Mouse (Mus musculus) hindbrain, embryonic 11.5 days (tissue): ENCODE measurements at regions not wholly inside any gene's neighbourhood (a gene's known extent, or its start where the extent isn't known, plus 50 kb on each side); places are given as distances from the start of the nearest gene placed in this dataset.

ENCODE experiments used
- ATAC-seq: fragments of 200-750 bp; cut with Nextera tagmentation; 2 replicates; pipeline ENCODE4 v1.8.0; 2017; ENCODE audit warnings: mild to moderate bottlenecking, moderate TSS enrichment, moderate library complexity; ENCODE audit not compliant: low FRiP score
- DNase-seq: peaks from one replicate; pipeline ENCODE4 v3.0.0-alpha.2; 2015; ENCODE audit warnings: low spot score
- H3K27ac ChIP-seq: fragments of 300-500 bp; sonication (generic); 2 replicates; pipeline ENCODE4 v1.5.1; 2014; ENCODE audit warnings: mild to moderate bottlenecking, low read depth, low read length
- H3K27me3 ChIP-seq: fragments of 300-500 bp; sonication (generic); 2 replicates; pipeline ENCODE4 v1.6.1; 2014; ENCODE audit warnings: mild to moderate bottlenecking, low read length, moderate library complexity, mixed read lengths; ENCODE audit not compliant: control insufficient read depth, insufficient read depth
- H3K36me3 ChIP-seq: fragments of 300-500 bp; sonication (generic); 2 replicates; pipeline ENCODE4 v1.6.1; 2014; ENCODE audit warnings: mild to moderate bottlenecking, low read length, moderate library complexity, mixed read lengths; ENCODE audit not compliant: control insufficient read depth, insufficient read depth
- H3K4me1 ChIP-seq: fragments of 300-500 bp; sonication (generic); replicated peaks from 2 replicates; pipeline ENCODE4 v1.6.1; 2014; ENCODE audit warnings: low read length, mixed read lengths; ENCODE audit not compliant: control insufficient read depth, insufficient read depth
- H3K4me2 ChIP-seq: fragments of 300-500 bp; sonication (generic); replicated peaks from 2 replicates; pipeline ENCODE4 v1.6.1; 2014; ENCODE audit warnings: mild to moderate bottlenecking, low read depth, low read length
- H3K4me3 ChIP-seq: fragments of 300-500 bp; sonication (generic); 2 replicates; pipeline ENCODE4 v1.5.1; 2014; ENCODE audit warnings: low read depth, low read length
- H3K9ac ChIP-seq: fragments of 300-500 bp; sonication (generic); 2 replicates; pipeline ENCODE4 v1.6.1; 2014; ENCODE audit warnings: low read depth, low read length
- H3K9me3 ChIP-seq: fragments of 300-500 bp; sonication (generic); 2 replicates; pipeline ENCODE4 v1.6.1; 2016; ENCODE audit warnings: low read length; ENCODE audit not compliant: control insufficient read depth
- whole genome bisulfite sequencing: fragments of 180-500 bp; shearing (Covaris S2); extraction: QIAGEN DNeasy Blood & Tissue Kit; methylation state at CpG from one replicate; pipeline ENCODE4 v1.1.7; 2014; 5-methylcytosine and 5-hydroxymethylcytosine counted together

DNA sequence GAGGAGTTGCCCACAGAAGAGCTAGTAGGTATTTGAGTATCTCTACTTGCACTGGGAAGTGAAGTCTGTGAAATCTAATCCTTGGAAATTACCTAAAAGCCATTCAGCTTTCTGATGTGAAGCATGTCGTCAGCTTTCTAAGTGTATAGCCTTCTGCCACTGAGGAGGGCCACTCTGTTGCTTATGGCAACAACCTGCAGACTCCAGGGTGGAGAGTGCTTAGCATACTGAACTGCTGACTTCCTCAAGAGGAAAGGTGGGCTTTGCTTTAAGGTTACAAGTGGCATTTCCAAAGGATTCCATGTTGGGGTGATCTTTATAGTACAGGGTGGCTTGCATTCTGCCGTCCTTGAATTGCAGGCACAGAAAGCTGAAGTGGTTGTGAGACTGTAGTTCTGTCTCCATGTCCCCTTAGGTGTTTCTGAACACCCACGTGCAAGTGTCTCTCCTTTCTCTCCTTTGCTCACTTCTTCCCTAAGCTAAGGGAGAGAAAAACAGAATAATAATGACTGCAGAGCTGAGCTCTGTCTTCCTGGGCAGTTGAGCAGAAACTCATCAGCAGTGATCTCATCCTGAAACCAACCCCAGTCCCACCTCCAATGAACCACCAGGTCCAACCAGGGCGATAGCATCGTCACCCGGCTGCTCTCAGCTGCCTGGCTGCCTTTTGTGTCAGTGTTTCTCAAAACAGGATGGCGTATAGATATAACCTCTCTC, 292.3 kb upstream of the Nrp1 start:
- 76% methylated on average over 7 of the region's 7 CpGs for WGBS
- no peak overlapping the region for H3K27ac ChIP-seq
- no peaks in the 10 kb centered on the region for H3K4me1 ChIP-seq

GRCm38 (mm10) chr8:128069749-128070148, 288.7 kb upstream of the Nrp1 start:
- WGBS = 86% methylated on average over 2 of the region's 2 CpGs
- H3K27me3 ChIP-seq = no peaks in the 10 kb centered on the region
- DNase-seq = no peak
- no peaks in the 10 kb centered on the region for H3K36me3 ChIP-seq
- no peak overlapping the region for H3K4me3 ChIP-seq
- no peak overlapping the region for H3K4me2 ChIP-seq
- no peak overlapping the region for H3K27ac ChIP-seq
- no peaks in the 10 kb centered on the region for H3K4me1 ChIP-seq
- H3K9me3 ChIP-seq = no peaks in the 10 kb centered on the region
- ATAC-seq = no peak
- H3K9ac ChIP-seq = no peak overlapping the region

More for the DNA sequence above, 292.3 kb upstream of the Nrp1 start:
- Histone ChIP-seq H3K4me3 (no peak overlapping the region), H3K36me3 (no peaks in the 10 kb centered on the region), H3K9me3 (no peaks in the 10 kb centered on the region), H3K9ac (no peak overlapping the region), H3K27me3 (no peaks in the 10 kb centered on the region), H3K4me2 (no peak overlapping the region)
- ATAC-seq (no peak), DNase-seq (no peak)

- no peak overlapping the region for H3K4me2 ChIP-seq
- H3K9me3 ChIP-seq = no peaks in the 10 kb centered on the region
- no peaks in the 10 kb centered on the region for H3K27me3 ChIP-seq
- no peak overlapping the region for H3K27ac ChIP-seq
- H3K9ac ChIP-seq = no peak overlapping the region
- H3K4me3 ChIP-seq = no peak overlapping the region
- no peaks in the 10 kb centered on the region for H3K36me3 ChIP-seq
- WGBS = 83% methylated on average over 1 of the region's 1 CpGs
- DNase-seq = no peak
- H3K4me1 ChIP-seq = no peaks in the 10 kb centered on the region; the same call in 1 of the 2 replicates
- no peak for ATAC-seq
Observed at GRCm38 (mm10) chr8:128075566-128075965, 282.8 kb upstream of the Nrp1 start.

GRCm38 (mm10) chr8:128076226-128076625, 282.2 kb upstream of the Nrp1 start:
- Histone ChIP-seq H3K4me3 (no peak overlapping the region), H3K36me3 (no peaks in the 10 kb centered on the region), H3K27ac (no peak overlapping the region), H3K27me3 (no peaks in the 10 kb centered on the region), H3K4me2 (no peak overlapping the region), H3K9ac (no peak overlapping the region), H3K4me1 (no peaks in the 10 kb centered on the region; the same call in 1 of the 2 replicates), H3K9me3 (no peaks in the 10 kb centered on the region)
- 90% methylated on average over 4 of the region's 4 CpGs for WGBS
- ATAC-seq = no peak
- no peak for DNase-seq

DNA sequence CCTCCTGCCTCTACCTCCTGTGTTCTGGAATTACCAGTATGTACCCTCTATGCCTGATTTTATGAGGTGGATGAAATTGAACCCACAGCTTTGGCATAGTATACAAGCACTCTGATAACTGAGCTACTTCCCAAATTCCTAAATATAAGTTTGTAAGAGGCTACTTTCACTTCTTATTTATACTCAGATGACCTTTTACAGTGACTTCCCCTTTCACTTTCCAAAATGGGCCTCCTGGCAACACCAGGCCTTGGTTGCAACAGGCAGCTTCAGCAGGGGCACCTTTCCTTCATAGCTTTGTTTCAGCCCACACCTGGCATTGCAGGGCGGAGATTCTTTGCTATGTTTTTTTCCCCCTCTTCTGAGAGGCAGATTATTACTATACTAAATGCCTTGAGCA, 279.7 kb upstream of the Nrp1 start:
- Histone ChIP-seq H3K4me2 (no peak overlapping the region), H3K27me3 (no peaks in the 10 kb centered on the region), H3K9ac (no peak overlapping the region), H3K4me1 (no peaks in the 10 kb centered on the region; the same call in 1 of the 2 replicates), H3K27ac (no peak overlapping the region), H3K36me3 (no peaks in the 10 kb centered on the region), H3K9me3 (no peaks in the 10 kb centered on the region), H3K4me3 (no peak overlapping the region)
- 94% methylated on average over 1 of the region's 1 CpGs for WGBS
- no peak for DNase-seq
- no peak for ATAC-seq

DNA sequence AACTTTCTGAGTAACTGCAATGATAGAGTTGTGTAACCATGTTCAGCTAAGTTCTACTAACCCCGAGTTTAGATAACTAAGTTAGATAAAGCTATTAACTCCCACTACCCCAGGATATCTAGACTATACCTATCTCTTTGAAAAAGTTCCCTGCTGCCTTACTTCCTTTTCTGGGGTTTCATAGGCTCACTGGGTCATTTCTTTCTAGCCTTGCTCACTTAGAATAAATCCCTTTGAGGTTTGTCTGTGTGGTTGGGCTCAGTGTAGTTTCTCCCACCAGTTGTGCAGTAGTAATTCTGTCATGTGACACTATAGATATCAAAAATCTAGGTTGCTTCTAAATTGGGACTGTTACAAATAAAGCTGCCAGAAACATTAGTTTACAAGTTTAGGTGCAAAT, 272.6 kb upstream of the Nrp1 start:
- Histone ChIP-seq H3K36me3 (no peaks in the 10 kb centered on the region), H3K27me3 (no peaks in the 10 kb centered on the region; the same call in 1 of the 2 replicates), H3K9ac (no peak overlapping the region), H3K4me1 (no peaks in the 10 kb centered on the region), H3K4me3 (no peak overlapping the region), H3K27ac (no peak overlapping the region), H3K9me3 (no peaks in the 10 kb centered on the region), H3K4me2 (no peak overlapping the region)
- 71% methylated on average over 1 of the region's 1 CpGs for WGBS
- DNase-seq (no peak), ATAC-seq (no peak)

- Histone ChIP-seq H3K27ac (no peak overlapping the region), H3K4me3 (no peak overlapping the region), H3K27me3 (no peaks in the 10 kb centered on the region; the same call in 1 of the 2 replicates), H3K4me1 (no peaks in the 10 kb centered on the region), H3K9ac (no peak overlapping the region), H3K4me2 (no peak overlapping the region), H3K9me3 (no peaks in the 10 kb centered on the region), H3K36me3 (no peaks in the 10 kb centered on the region)
- DNase-seq = peak; percentile 51
- WGBS = 69% methylated on average over 1 of the region's 1 CpGs
- ATAC-seq = no peak
Observed at GRCm38 (mm10) chr8:128087500-128087899, 270.9 kb upstream of the Nrp1 start.

DNA sequence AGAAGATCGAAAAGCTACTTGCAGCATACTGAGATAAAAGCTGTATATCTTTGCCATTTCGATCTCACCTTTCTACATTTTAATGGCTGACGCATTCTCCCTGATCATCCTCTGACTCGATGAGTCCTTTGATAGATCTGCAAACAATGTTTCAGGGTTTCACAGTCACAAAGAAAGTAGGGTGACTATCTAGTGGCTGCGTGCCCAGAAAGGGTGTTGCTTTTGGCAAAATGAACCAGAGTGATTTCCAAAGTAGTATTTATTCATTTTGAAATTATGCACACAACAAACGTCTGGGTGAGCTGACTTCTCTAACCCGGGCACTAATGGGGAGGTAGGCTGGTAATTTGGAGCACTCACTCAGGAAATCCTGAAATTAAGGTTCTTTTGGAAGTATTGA, 265.6 kb upstream of the Nrp1 start:
- H3K4me2 ChIP-seq = no peak overlapping the region
- no peak for DNase-seq
- H3K9me3 ChIP-seq = no peaks in the 10 kb centered on the region

GRCm38 (mm10) chr8:128095451-128095850, 263.0 kb upstream of the Nrp1 start:
- Histone ChIP-seq H3K36me3 (no peaks in the 10 kb centered on the region), H3K27me3 (no peaks in the 10 kb centered on the region; the same call in 1 of the 2 replicates), H3K4me3 (no peak overlapping the region), H3K4me2 (no peak overlapping the region), H3K4me1 (no peaks in the 10 kb centered on the region), H3K27ac (no peak overlapping the region), H3K9ac (no peak overlapping the region), H3K9me3 (no peaks in the 10 kb centered on the region)
- ATAC-seq (no peak), DNase-seq (no peak)
- 95% methylated on average over 1 of the region's 1 CpGs for WGBS

More for the DNA sequence above, 265.6 kb upstream of the Nrp1 start:
- Histone ChIP-seq H3K9ac (no peak overlapping the region), H3K27ac (no peak overlapping the region), H3K36me3 (no peaks in the 10 kb centered on the region), H3K4me1 (no peaks in the 10 kb centered on the region), H3K27me3 (no peaks in the 10 kb centered on the region; the same call in 1 of the 2 replicates), H3K4me3 (no peak overlapping the region)
- WGBS = 94% methylated on average over 7 of the region's 7 CpGs
- ATAC-seq = no peak
